ENCODE assay signal across 7 mouse cellular contexts in the genomic region with DNA sequence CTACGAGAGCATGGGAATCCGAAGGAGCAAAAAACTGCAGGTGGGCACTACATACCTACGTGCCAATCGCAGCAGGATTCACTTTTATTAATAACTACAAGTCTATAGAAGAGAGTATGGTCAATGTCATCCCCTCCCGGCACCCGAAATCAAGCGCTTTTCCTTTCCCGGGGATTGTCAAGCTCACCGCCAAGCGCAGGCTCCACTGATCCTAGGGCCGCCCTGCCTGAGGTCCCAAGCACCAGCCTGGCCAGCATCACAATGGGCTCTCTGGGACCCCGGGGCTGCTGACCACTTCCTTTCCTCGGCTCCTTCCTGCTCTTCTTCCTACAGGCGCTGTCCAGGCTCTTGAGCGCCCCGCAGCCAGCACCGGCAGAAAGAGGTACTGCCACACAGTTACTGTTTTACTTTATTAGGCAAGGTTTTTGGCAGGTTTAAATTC. TPM values are rescaled to one million over a fixed set of nuclear protein-coding genes. Genes with fewer than 3 reads are reported as not detected.
DNase-seq lines count a peak whose midpoint lies in the region; ATAC-seq and TF ChIP-seq lines count a peak whose summit lies in the region.

Usp45 (plus strand) TSS at position 294 of the 442 bp plus-strand sequence.
Tstd3 (minus strand) TSS at position 350 of the 442 bp plus-strand sequence.

- peak; percentile 83 for TF ChIP-seq CTCF in small intestine, adult 2 months (IDR thresholded peaks at IDR 0.05; ENCODE audit: extremely low read depth, insufficient read length, insufficient replicate concordance, low read depth, low read length)

- no peaks in the 10 kb centered on the region for H3K9me3 ChIP-seq in embryonic facial prominence, embryonic 11.5 days (replicated peaks; ENCODE audit: control insufficient read depth, low read length)
- no peaks in the 10 kb centered on the region for H3K9me3 ChIP-seq in limb, embryonic 10.5 days (replicated peaks)
- no peaks in the 10 kb centered on the region for H3K9me3 ChIP-seq in midbrain, embryonic 12.5 days

- no peaks in the 10 kb centered on the region for H3K36me3 ChIP-seq in embryonic facial prominence, embryonic 11.5 days (replicated peaks; ENCODE audit: control insufficient read depth, insufficient read depth, low read depth, low read length)
- no peaks in the 10 kb centered on the region for H3K36me3 ChIP-seq in limb, embryonic 10.5 days
- H3K36me3 ChIP-seq in midbrain, embryonic 12.5 days, result no peaks in the 10 kb centered on the region
- H3K36me3 ChIP-seq in small intestine, adult 2 months (ENCODE audit: control insufficient read depth, insufficient read depth, low read length), result no peaks in the 10 kb centered on the region

- H3K4me1 ChIP-seq in embryonic facial prominence, embryonic 11.5 days (ENCODE audit: control insufficient read depth, insufficient read depth, low read length), result no peaks in the 10 kb centered on the region
- peaks cover 5% of the 10 kb centered on the region; the same call in 1 of the 2 replicates for H3K4me1 ChIP-seq in limb, embryonic 10.5 days
- peaks cover 7% of the 10 kb centered on the region; the same call in 1 of the 2 replicates for H3K4me1 ChIP-seq in midbrain, embryonic 12.5 days
- H3K4me1 ChIP-seq in small intestine, adult 2 months (ENCODE audit: control insufficient read depth, insufficient read depth, insufficient read length, low read length), result peaks cover 5% of the 10 kb centered on the region; the same call in 1 of the 2 replicates

- H3K9ac ChIP-seq in embryonic facial prominence, embryonic 11.5 days (replicated peaks; ENCODE audit: low read length), result peak within 1 kb of the TSS; percentile 55
- peak within 1 kb of the TSS; percentile 66 for H3K9ac ChIP-seq in midbrain, embryonic 12.5 days (replicated peaks)

- no peak within 1 kb of the TSS for H3K27ac ChIP-seq in embryonic facial prominence, embryonic 11.5 days (replicated peaks; ENCODE audit: low read depth, low read length)
- H3K27ac ChIP-seq in limb, embryonic 10.5 days, result peak within 1 kb of the TSS; percentile 68
- H3K27ac ChIP-seq in midbrain, embryonic 12.5 days (replicated peaks), result peak within 1 kb of the TSS; percentile 52; the same call in 1 of the 2 replicates
- no peak within 1 kb of the TSS for H3K27ac ChIP-seq in small intestine, adult 2 months (ENCODE audit: insufficient read depth, low read depth, low read length)

- under 1% methylated on average over 17 of the region's 17 CpGs for WGBS in embryonic facial prominence, embryonic 11.5 days
- 1% methylated on average over 17 of the region's 17 CpGs for WGBS in limb, embryonic 10.5 days
- 1% methylated on average over 16 of the region's 17 CpGs for WGBS in midbrain, embryonic 12.5 days
- WGBS in small intestine, adult 2 months, result 1% methylated on average over 17 of the region's 17 CpGs

- peak within 1 kb of the TSS; percentile 51 for H3K4me2 ChIP-seq in embryonic facial prominence, embryonic 11.5 days (ENCODE audit: low read depth, low read length)
- H3K4me2 ChIP-seq in midbrain, embryonic 12.5 days (replicated peaks), result peak within 1 kb of the TSS; percentile 74

- peak; percentile 96 for ATAC-seq in embryonic facial prominence, embryonic 11.5 days (replicated peaks; ENCODE audit: insufficient number of reproducible peaks, low FRiP score, low TSS enrichment, low read depth)
- peak; percentile 98 for ATAC-seq in midbrain, embryonic 12.5 days (ENCODE audit: low FRiP score, low read depth)

- DNase-seq in adrenal gland, postnatal 14 days, result peak; percentile 85
- peak; percentile 86 for DNase-seq in embryonic facial prominence, embryonic 11.5 days (ENCODE audit: low spot score)
- DNase-seq in heart, adult 11 months, result peak; percentile 97
- peak; percentile 85 for DNase-seq in kidney, adult 18-20 months
- peak; percentile 77 for DNase-seq in limb, embryonic 10.5 days (ENCODE audit: low spot score)

- TF ChIP-seq POLR2A in small intestine, adult 2 months (IDR thresholded peaks at IDR 0.05; ENCODE audit: low read depth, low read length), result no peak

- no peaks in the 10 kb centered on the region for H3K27me3 ChIP-seq in embryonic facial prominence, embryonic 11.5 days (ENCODE audit: control insufficient read depth, insufficient read depth, low read length)
- no peaks in the 10 kb centered on the region for H3K27me3 ChIP-seq in limb, embryonic 10.5 days (ENCODE audit: low read depth, poor library complexity, severe bottlenecking)
- no peaks in the 10 kb centered on the region for H3K27me3 ChIP-seq in midbrain, embryonic 12.5 days
- no peaks in the 10 kb centered on the region for H3K27me3 ChIP-seq in small intestine, adult 2 months (ENCODE audit: control insufficient read depth, insufficient read depth, low read length)

- H3K4me3 ChIP-seq in embryonic facial prominence, embryonic 11.5 days (ENCODE audit: low read depth, low read length), result peak within 1 kb of the TSS; percentile 62
- peak within 1 kb of the TSS; percentile 70 for H3K4me3 ChIP-seq in limb, embryonic 10.5 days
- H3K4me3 ChIP-seq in midbrain, embryonic 12.5 days, result peak within 1 kb of the TSS; percentile 60
- H3K4me3 ChIP-seq in small intestine, adult 2 months (ENCODE audit: low read depth, low read length), result peak within 1 kb of the TSS; percentile 78

RNA-seq across cellular contexts. Expression of gene Usp45, which starts in this region (rescaled TPM):
- 21.9 and 22.9 TPM in 2 replicates for total RNA-seq in adrenal gland, postnatal 14 days (2021)
- polyA plus RNA-seq in embryonic facial prominence, embryonic 11.5 days (2014; fragmentation: Nextera tagmentation; extraction: Ambion mirVana), result 10.3 and 11.6 TPM in 2 replicates
- polyA plus RNA-seq in limb, embryonic 10.5 days (2016; fragmentation: Nextera tagmentation; extraction: Ambion mirVana), result 9.1 and 12.4 TPM in 2 replicates
- polyA plus RNA-seq in midbrain, embryonic 12.5 days (2016; fragmentation: Nextera tagmentation; extraction: Ambion mirVana), result 9.5 and 10.9 TPM in 2 replicates
- 1.2 and 3.0 TPM in 2 replicates for polyA plus RNA-seq in small intestine, adult 2 months (2012; rRNA removed)

RNA-seq across cellular contexts. Expression of gene Tstd3, which starts in this region (rescaled TPM):
- 13.4 and 13.7 TPM in 2 replicates for total RNA-seq in adrenal gland, postnatal 14 days (2021)
- 18.6 and 19.4 TPM in 2 replicates for polyA plus RNA-seq in embryonic facial prominence, embryonic 11.5 days (2014; fragmentation: Nextera tagmentation; extraction: Ambion mirVana)
- polyA plus RNA-seq in limb, embryonic 10.5 days (2016; fragmentation: Nextera tagmentation; extraction: Ambion mirVana), result 14.5 and 15.3 TPM in 2 replicates
- polyA plus RNA-seq in midbrain, embryonic 12.5 days (2016; fragmentation: Nextera tagmentation; extraction: Ambion mirVana), result 28.1 and 28.5 TPM in 2 replicates
- polyA plus RNA-seq in small intestine, adult 2 months (2012; rRNA removed), result 1.3 and 2.8 TPM in 2 replicates

Comparison
In these comparisons a context has a peak if more than half of its experiments do, and no peak if none do; other contexts are left out.
1. H3K27ac ChIP-seq: peak in limb, embryonic 10.5 days (single experiment) and midbrain, embryonic 12.5 days (single experiment); none in embryonic facial prominence, embryonic 11.5 days (single experiment) and small intestine, adult 2 months (single experiment).
2. Peak in every context shown above with its lines, with median percentiles within 50 percentile points of each other: DNase-seq and H3K4me3 ChIP-seq.